Mouse (Mus musculus) layer of hippocampus, postnatal 14 days (tissue): ENCODE results near the gene Fam219a. TPM values are rescaled to one million over a fixed set of nuclear protein-coding genes. Genes with fewer than 3 reads are reported as not detected.
A peak's percentile ranks its signal among the peaks of the same experiment; 100 is the strongest.

Experiments used
- DNase-seq, 2 experiments: peaks; one replicate each; pipeline ENCODE4 v3.0.0; 2021 to 2022; ENCODE audit warnings: low spot score in 2 of 2, mixed read lengths in 1 of 2
- total RNA-seq, 2 experiments: library from RNA; stranded (reverse); gene quantifications; 2 replicates each; pipeline ENCODE4 v1.2.3; 2021

Fam219a gene
- total RNA-seq, 2 experiments from 2014 or later: 170 to 187 TPM

DNA sequence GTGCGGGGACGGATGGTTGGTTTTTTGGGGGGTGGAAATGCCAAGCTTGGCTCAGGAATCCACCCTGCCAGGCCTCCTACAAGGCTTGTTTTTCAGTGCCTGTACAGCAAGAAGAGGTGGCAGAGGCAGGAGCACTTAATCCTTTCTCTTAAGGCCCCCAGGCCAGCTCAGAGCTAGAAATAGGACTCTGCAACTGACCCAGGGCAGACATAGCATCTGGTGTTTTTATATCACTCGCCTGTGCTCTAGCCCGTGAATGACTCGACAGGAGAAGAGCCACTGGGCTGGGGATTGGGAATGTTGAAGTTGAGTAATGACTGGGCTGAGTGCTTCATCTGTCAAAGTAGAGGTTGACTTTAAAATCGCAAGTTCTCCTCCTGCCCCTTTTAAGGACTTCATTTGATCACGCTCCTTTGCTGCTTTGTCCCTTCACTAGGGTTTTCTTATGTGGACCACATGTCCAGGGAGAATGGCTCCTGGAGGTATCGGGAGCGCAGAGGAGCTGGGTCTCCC, 91.6 kb downstream of the Fam219a start:
- no peak for DNase-seq

DNA sequence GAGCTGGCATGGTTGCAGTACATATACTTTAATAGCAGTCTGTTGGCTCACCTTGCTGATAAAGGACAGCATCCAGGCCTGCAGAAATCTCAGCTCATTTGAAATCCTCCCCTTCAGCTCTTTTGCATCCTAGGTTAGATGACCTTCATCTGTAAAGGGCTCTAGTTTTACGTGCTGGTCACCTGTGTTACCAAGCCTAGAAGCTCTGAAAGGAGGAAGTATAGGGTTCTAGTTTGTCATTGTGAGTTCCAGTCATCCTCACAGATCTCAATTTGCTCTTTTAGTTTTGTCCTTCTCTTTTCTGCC, 98.0 kb downstream of the Fam219a start:
- no peak for DNase-seq

- DNase-seq: peak; percentile 35 to 69
These were observed 98.5 kb downstream of the Fam219a start for GRCm38 (mm10) chr4:41470684-41471383.

GRCm38 (mm10) chr4:41470051-41470683, 99.2 kb downstream of the Fam219a start:
- no peak for DNase-seq

- DNase-seq: no peak
These were observed 100.1 kb downstream of the Fam219a start for GRCm38 (mm10) chr4:41469199-41469598.

GRCm38 (mm10) chr4:41468396-41469080, 100.8 kb downstream of the Fam219a start:
- peak; percentile 62 to 75 for DNase-seq

Other genes with a start within 250 kb of the Fam219a start
- 10 to 100 TPM; 44.0 to 44.3 TPM for gene Ubap1, start 220.5 kb downstream of the Fam219a start, total RNA-seq
- 1 to 10 TPM; 1.5 to 1.6 TPM for gene Kif24, start 104.7 kb downstream of the Fam219a start, total RNA-seq
- gene Nudt2, start 104.4 kb downstream of the Fam219a start, total RNA-seq: 10 to 100 TPM; 26.3 to 26.5 TPM
- 10 to 100 TPM; 44.3 to 45.1 TPM for gene AI464131, start 66.5 kb downstream of the Fam219a start, total RNA-seq
- 10 to 100 TPM in 1 of 2 experiments, 1 to 10 TPM in 1; 4.0 to 10.3 TPM for gene 1110017D15Rik, start 52.2 kb downstream of the Fam219a start, total RNA-seq
- 10 to 100 TPM in 1 of 2 experiments, 1 to 10 TPM in 1; 7.2 to 13.3 TPM for gene Dnaic1, start 237 bp upstream of the Fam219a start, total RNA-seq
- 10 to 100 TPM; 61.0 to 69.8 TPM for gene Enho, start 70.8 kb upstream of the Fam219a start, total RNA-seq
- gene Cntfr, start 127.6 kb upstream of the Fam219a start, total RNA-seq: 10 to 100 TPM; 84.4 to 89.5 TPM
- gene Il11ra1, start 130.5 kb upstream of the Fam219a start, total RNA-seq: 10 to 100 TPM; 26.8 to 29.2 TPM
- gene Rpp25l, start 144.0 kb upstream of the Fam219a start, total RNA-seq: 10 to 100 TPM; 26.7 to 31.1 TPM
- 100 to 1,000 TPM; 161 to 163 TPM for gene Dctn3, start 153.6 kb upstream of the Fam219a start, total RNA-seq
- gene Arid3c, start 161.6 kb upstream of the Fam219a start, total RNA-seq: not detected
- gene Galt, start 185.7 kb upstream of the Fam219a start, total RNA-seq: 10 to 100 TPM; 50.0 to 54.2 TPM
- gene Sigmar1, start 186.6 kb upstream of the Fam219a start, total RNA-seq: 10 to 100 TPM; 40.2 to 44.2 TPM
- 100 to 1,000 TPM; 118 to 125 TPM for gene Ccl27a, start 204.7 kb upstream of the Fam219a start, total RNA-seq